Mouse (Mus musculus) MEL (cell line): ENCODE data around the gene Emc3. TPM values are rescaled to one million over a fixed set of nuclear protein-coding genes. Genes with fewer than 3 reads are reported as not detected.

Source experiments
- DNase-seq: peaks from one replicate; pipeline ENCODE4 v3.0.0; 2011; ENCODE audit warnings: low read depth, low spot score
- H3K27ac ChIP-seq: 2 replicates; pipeline ENCODE4 v1.5.1; 2012; ENCODE audit warnings: low read depth, mild to moderate bottlenecking, control low read depth, low read length, moderate library complexity; ENCODE audit not compliant: control insufficient read depth
- H3K27me3 ChIP-seq, 2 experiments: fragments of 150-350 bp in 1 of 2; sonication (generic) in 1 of 2; 2 replicates each; pipeline ENCODE4 v1.6.1; 2012; ENCODE audit warnings: low read length in 2 of 2, mild to moderate bottlenecking in 2 of 2, improper control_type of control experiment in 1 of 2, moderate library complexity in 1 of 2; ENCODE audit not compliant: insufficient read depth in 2 of 2, control insufficient read depth in 1 of 2
- H3K36me3 ChIP-seq, 2 experiments: 2 replicates each; pipeline ENCODE4 v1.6.1; 2012 to 2014; ENCODE audit warnings: low read length in 2 of 2, improper control_type of control experiment in 1 of 2, inconsistent platforms in 1 of 2, mild to moderate bottlenecking in 1 of 2; ENCODE audit not compliant: insufficient read depth in 2 of 2, control insufficient read depth in 1 of 2
- H3K4me1 ChIP-seq, 2 experiments: fragments of 150-350 bp in 1 of 2; sonication (generic) in 1 of 2; 2 replicates each; pipeline ENCODE4 v1.6.1; 2012; ENCODE audit warnings: low read length in 2 of 2, improper control_type of control experiment in 1 of 2, mild to moderate bottlenecking in 1 of 2; ENCODE audit not compliant: insufficient read depth in 2 of 2, control insufficient read depth in 1 of 2
- H3K4me3 ChIP-seq, 2 experiments: fragments of 150-350 bp in 1 of 2; sonication (generic) in 1 of 2; 2 replicates each; pipeline ENCODE4 v1.5.1; 2012; ENCODE audit warnings: low read depth in 2 of 2, low read length in 2 of 2, mild to moderate bottlenecking in 2 of 2, moderate library complexity in 2 of 2, control low read depth in 1 of 2, improper control_type of control experiment in 1 of 2; ENCODE audit not compliant: control insufficient read depth in 1 of 2, insufficient read depth in 1 of 2
- H3K79me2 ChIP-seq: 2 replicates; pipeline ENCODE4 v1.6.1; 2012; ENCODE audit warnings: mild to moderate bottlenecking, low read length, moderate library complexity; ENCODE audit not compliant: control insufficient read depth, poor library complexity, insufficient read depth
- H3K9ac ChIP-seq: 2 replicates; pipeline ENCODE4 v1.6.1; 2012; ENCODE audit warnings: low read depth, mild to moderate bottlenecking, control low read depth, low read length, moderate library complexity; ENCODE audit not compliant: control insufficient read depth, poor library complexity, severe bottlenecking
- H3K9me3 ChIP-seq: fragments of 150-350 bp; sonication (generic); replicated peaks from 2 replicates; pipeline ENCODE4 v1.6.1; 2012; ENCODE audit warnings: mild to moderate bottlenecking, low read length, improper control_type of control experiment, moderate library complexity; ENCODE audit not compliant: insufficient read depth
- CHD1 ChIP-seq: IDR thresholded peaks from 2 replicates; pipeline ENCODE4 v1.6.1; 2012; ENCODE audit warnings: low read depth, mild to moderate bottlenecking, inconsistent platforms, low read length, improper control_type of control experiment
- E2F4 ChIP-seq: IDR thresholded peaks from 2 replicates; pipeline ENCODE4 v1.6.1; 2011; ENCODE audit warnings: low read depth, low read length, improper control_type of control experiment, borderline replicate concordance
- ELF1 ChIP-seq: IDR thresholded peaks from 2 replicates; pipeline ENCODE4 v1.6.1; 2014; ENCODE audit warnings: low read depth, mild to moderate bottlenecking, inconsistent platforms, low read length, improper control_type of control experiment, moderate library complexity
- KAT2A ChIP-seq: conservative IDR thresholded peaks from 2 replicates; pipeline ENCODE4 v1.6.1; 2012; ENCODE audit warnings: low read depth, low read length, improper control_type of control experiment, inconsistent platforms
- MEF2A ChIP-seq: IDR thresholded peaks from 2 replicates; pipeline ENCODE4 v1.6.1; 2014; ENCODE audit warnings: low read depth, mild to moderate bottlenecking, inconsistent platforms, low read length, improper control_type of control experiment; ENCODE audit not compliant: poor library complexity, insufficient replicate concordance, severe bottlenecking; ENCODE audit errors: extremely low read depth
- MXI1 ChIP-seq: IDR thresholded peaks from 2 replicates; pipeline ENCODE4 v1.6.1; 2011; ENCODE audit warnings: mild to moderate bottlenecking, low read depth, low read length, improper control_type of control experiment
- MYC ChIP-seq: IDR thresholded peaks from 2 replicates; pipeline ENCODE4 v1.6.1; 2011; ENCODE audit warnings: low read depth, mild to moderate bottlenecking, low read length, improper control_type of control experiment, moderate library complexity
- NELFE ChIP-seq: IDR thresholded peaks from 2 replicates; pipeline ENCODE4 v1.6.1; 2011; ENCODE audit warnings: low read depth, low read length, improper control_type of control experiment
- POLR2AphosphoS2 ChIP-seq: IDR thresholded peaks from 2 replicates; pipeline ENCODE4 v1.6.1; 2011; ENCODE audit warnings: low read length, improper control_type of control experiment
- RAD21 ChIP-seq: IDR thresholded peaks from 2 replicates; pipeline ENCODE4 v1.6.1; 2011; ENCODE audit warnings: mild to moderate bottlenecking, low read depth, low read length, improper control_type of control experiment
- RCOR1 ChIP-seq: IDR thresholded peaks from 2 replicates; pipeline ENCODE4 v1.6.1; 2012; ENCODE audit warnings: low read depth, mild to moderate bottlenecking, inconsistent platforms, low read length, improper control_type of control experiment
- SMC3 ChIP-seq: IDR thresholded peaks from 2 replicates; pipeline ENCODE4 v1.6.1; 2011; ENCODE audit warnings: low read depth, low read length, improper control_type of control experiment
- USF2 ChIP-seq, 2 experiments: IDR thresholded peaks; 2 replicates each; pipeline ENCODE4 v1.6.1; 2011 to 2012; ENCODE audit warnings: improper control_type of control experiment in 2 of 2, low read length in 2 of 2, borderline replicate concordance in 1 of 2, inconsistent platforms in 1 of 2, low read depth in 1 of 2, mild to moderate bottlenecking in 1 of 2; ENCODE audit not compliant: insufficient read depth in 1 of 2
- polyA plus RNA-seq, 2 experiments: library from polyadenylated mRNA; stranded (reverse) in 1 of 2; unstranded in 1 of 2; fragments of >175 nt in 1 of 2; fragments of >200 nt in 1 of 2; gene quantifications; 2 replicates each; pipeline versions ENCODE4 v1.2.1 to v1.2.4; 2012; ENCODE audit warnings: low replicate concordance in 2 of 2, low read depth in 1 of 2; ENCODE audit not compliant: insufficient read length in 2 of 2, insufficient read depth in 1 of 2, missing spikeins in 1 of 2
- total RNA-seq: library from RNA; depleted of rRNA; stranded (reverse); fragments of 300-350 nt; gene quantifications from 2 replicates; pipeline ENCODE4 v1.2.3, GENCODE M21; 2012

The Emc3 gene
- total and polyA plus RNA-seq, 3 experiments, result 62.3 to 172 (median 73.1) TPM

- TF ChIP-seq RCOR1, result 0 out of 2 replicates have a peak, but pooled peaks have one; percentile 31
- TF ChIP-seq MYC, result peak; percentile 82
- TF ChIP-seq, all 39 proteins: peak for 12
These were observed 470 bp upstream of the Emc3 start (continued) for GRCm38 (mm10) chr6:113531840-113532404.

GRCm38 (mm10) chr6:113523420-113523819 lies 8.0 kb downstream of the Emc3 start:
- DNase-seq, result no peak
- Histone ChIP-seq H3K27ac (no peak overlapping the region), H3K36me3 (peaks cover 6 to 17% of the 10 kb centered on the region in 2 experiments)

GRCm38 (mm10) chr6:113522310-113522709 lies 9.1 kb downstream of the Emc3 start:
- Histone ChIP-seq H3K4me1 (peaks cover 3 to 15% of the 10 kb centered on the region in 2 experiments), H3K9me3 (no peaks in the 10 kb centered on the region), H3K79me2 (peaks cover 7% of the 10 kb centered on the region; the same call in 1 of the 2 replicates), H3K36me3 (peaks cover 8 to 17% of the 10 kb centered on the region in 2 experiments), H3K27ac (no peak overlapping the region), H3K27me3 (no peaks in the 10 kb centered on the region), H3K9ac (no peak overlapping the region), H3K4me3 (no peak overlapping the region)
- no peak for TF ChIP-seq ELF1
- TF ChIP-seq KAT2A, result no peak
- TF ChIP-seq USF2 (IDR thresholded peaks at IDR 0.05; ENCODE audit: borderline replicate concordance in 1 of 2, insufficient read depth in 1 of 2, low read depth in 1 of 2, low read length in 2 of 2), result no peak
- no peak for TF ChIP-seq RAD21
- no peak for TF ChIP-seq MEF2A
- no peak for TF ChIP-seq RCOR1
- no peak for TF ChIP-seq MXI1
- TF ChIP-seq SMC3, result no peak
- TF ChIP-seq CHD1, result no peak
- no peak for TF ChIP-seq E2F4
- TF ChIP-seq POLR2AphosphoS2, result no peak
- DNase-seq, result no peak

More at GRCm38 (mm10) chr6:113523420-113523819, 8.0 kb downstream of the Emc3 start:
- Histone ChIP-seq H3K9ac (no peak overlapping the region), H3K9me3 (no peaks in the 10 kb centered on the region), H3K4me1 (peaks cover 3 to 6% of the 10 kb centered on the region in 2 experiments; a peak in 3 of 4 replicates), H3K4me3 (no peak overlapping the region), H3K27me3 (no peaks in the 10 kb centered on the region), H3K79me2 (peaks cover 13% of the 10 kb centered on the region; the same call in 1 of the 2 replicates)
- no peak for TF ChIP-seq NELFE
- no peak for TF ChIP-seq E2F4
